Mouse (Mus musculus) cortical plate, adult 2 months (tissue): ENCODE measurements around the gene Sap30l.

Experiments
- CTCF ChIP-seq: fragments of 200-500 bp; IDR thresholded peaks from 2 replicates; pipeline ENCODE4 v1.5.1; 2011; ENCODE audit warnings: mild to moderate bottlenecking, control low read depth, low read length; ENCODE audit not compliant: insufficient read depth; ENCODE audit errors: extremely low read depth
- POLR2A ChIP-seq: fragments of 200-500 bp; IDR thresholded peaks from 2 replicates; pipeline ENCODE4 v1.6.1; 2011; ENCODE audit warnings: mild to moderate bottlenecking, low read length, control low read depth; ENCODE audit not compliant: insufficient read depth; ENCODE audit errors: extremely low read depth

GRCm38 (mm10) chr11:57811006-57811405 lies 9.6 kb downstream of the Sap30l start:
- TF ChIP-seq CTCF (no peak), POLR2A (no peak)
